In genomic region chr9:37402501-37402900, GRCm38 (mm10) we compare ENCODE assay signal across 13 mouse cellular contexts. TPM values are rescaled to one million over a fixed set of nuclear protein-coding genes. Genes with fewer than 3 reads are reported as not detected.
A peak's percentile ranks its signal among the peaks of the same experiment; 100 is the strongest.
DNase-seq lines count a peak whose midpoint lies in the region; ATAC-seq and TF ChIP-seq lines count a peak whose summit lies in the region.
"Had no signal": no experiment of that assay in that cellular context is flagged by ENCODE, and none has a peak within 500 bp of the region (broad histone marks: within the 10 kb centered on the region; RNA-seq: fewer than 3 reads in every experiment).

No protein-coding gene starts in this region.

- no peak overlapping the region for H3K9ac ChIP-seq in hindbrain, embryonic 13.5 days
- no peak overlapping the region for H3K9ac ChIP-seq in midbrain, embryonic 13.5 days (replicated peaks)
- H3K9ac ChIP-seq in hindbrain, embryonic 16.5 days (ENCODE audit: low read depth, low read length) = no peak overlapping the region
- H3K9ac ChIP-seq: neural tube, embryonic 12.5 days had no signal

- H3K4me2 ChIP-seq in hindbrain, embryonic 13.5 days = no peak overlapping the region
- H3K4me2 ChIP-seq in midbrain, embryonic 13.5 days (replicated peaks) = no peak overlapping the region
- no peak overlapping the region for H3K4me2 ChIP-seq in hindbrain, embryonic 16.5 days (ENCODE audit: low read length)
- H3K4me2 ChIP-seq: neural tube, embryonic 12.5 days had no signal

- 0 out of 2 replicates have a peak overlapping the region, but pooled peaks have one; percentile 5 for H3K4me3 ChIP-seq in hindbrain, embryonic 10.5 days
- H3K4me3 ChIP-seq in hindbrain, embryonic 13.5 days = no peak overlapping the region
- H3K4me3 ChIP-seq in midbrain, embryonic 10.5 days = peak overlapping the region; percentile 9
- H3K4me3 ChIP-seq in midbrain, embryonic 13.5 days (replicated peaks) = no peak overlapping the region
- H3K4me3 ChIP-seq in hindbrain, embryonic 16.5 days (ENCODE audit: low read length) = peak overlapping the region; percentile 7; the same call in 1 of the 2 replicates
- H3K4me3 ChIP-seq in small intestine, adult 2 months (ENCODE audit: low read depth, low read length) = peak overlapping the region; percentile 48
- H3K4me3 ChIP-seq: erythroblast, embryonic 14.5 days; neural tube, embryonic 12.5 days had no signal

- H3K9me3 ChIP-seq in hindbrain, embryonic 10.5 days = no peaks in the 10 kb centered on the region
- no peaks in the 10 kb centered on the region for H3K9me3 ChIP-seq in hindbrain, embryonic 13.5 days
- H3K9me3 ChIP-seq in midbrain, embryonic 10.5 days (replicated peaks) = no peaks in the 10 kb centered on the region
- H3K9me3 ChIP-seq in midbrain, embryonic 13.5 days = no peaks in the 10 kb centered on the region
- H3K9me3 ChIP-seq in hindbrain, embryonic 16.5 days (ENCODE audit: control insufficient read depth, low read length) = no peaks in the 10 kb centered on the region
- H3K9me3 ChIP-seq: neural tube, embryonic 12.5 days had no signal

- DNase-seq in hindbrain, embryonic 10.5 days (ENCODE audit: low spot score) = no peak
- DNase-seq in midbrain, embryonic 10.5 days (ENCODE audit: low spot score) = no peak
- no peak for DNase-seq in cerebellum, adult 11-12 months
- no peak for DNase-seq in urinary bladder, postnatal 4 days (ENCODE audit: low spot score in 2 of 2)
- DNase-seq: cerebellum, adult 11 months; layer of hippocampus, adult 9-11 months; spleen, adult 18-20 months had no signal

- no peak for TF ChIP-seq POLR2A in small intestine, adult 2 months (IDR thresholded peaks at IDR 0.05; ENCODE audit: low read depth, low read length)

- no peaks in the 10 kb centered on the region for H3K36me3 ChIP-seq in hindbrain, embryonic 10.5 days
- H3K36me3 ChIP-seq in hindbrain, embryonic 13.5 days = no peaks in the 10 kb centered on the region
- H3K36me3 ChIP-seq in midbrain, embryonic 10.5 days = no peaks in the 10 kb centered on the region
- H3K36me3 ChIP-seq in midbrain, embryonic 13.5 days = no peaks in the 10 kb centered on the region
- no peaks in the 10 kb centered on the region for H3K36me3 ChIP-seq in hindbrain, embryonic 16.5 days (ENCODE audit: control insufficient read depth, insufficient read depth, low read length)
- no peaks in the 10 kb centered on the region for H3K36me3 ChIP-seq in small intestine, adult 2 months (ENCODE audit: control insufficient read depth, insufficient read depth, low read length)
- H3K36me3 ChIP-seq: neural tube, embryonic 12.5 days had no signal

- TF ChIP-seq CTCF in small intestine, adult 2 months (IDR thresholded peaks at IDR 0.05; ENCODE audit: extremely low read depth, insufficient read length, insufficient replicate concordance, low read depth, low read length) = no peak

- ATAC-seq in hindbrain, embryonic 13.5 days (ENCODE audit: low FRiP score) = no peak
- no peak for ATAC-seq in midbrain, embryonic 13.5 days
- ATAC-seq in hindbrain, embryonic 16.5 days = no peak

- H3K4me1 ChIP-seq in hindbrain, embryonic 10.5 days (replicated peaks) = peaks cover 4% of the 10 kb centered on the region; the same call in 1 of the 2 replicates
- peaks cover under 1% of the 10 kb centered on the region; the same call in 1 of the 2 replicates for H3K4me1 ChIP-seq in hindbrain, embryonic 13.5 days (replicated peaks)
- H3K4me1 ChIP-seq in midbrain, embryonic 10.5 days = peaks cover 11% of the 10 kb centered on the region
- H3K4me1 ChIP-seq in midbrain, embryonic 13.5 days (replicated peaks) = peaks cover under 1% of the 10 kb centered on the region; the same call in 1 of the 2 replicates
- no peaks in the 10 kb centered on the region for H3K4me1 ChIP-seq in hindbrain, embryonic 16.5 days (ENCODE audit: control insufficient read depth, insufficient read depth, low read depth, low read length)
- H3K4me1 ChIP-seq in small intestine, adult 2 months (ENCODE audit: control insufficient read depth, insufficient read depth, insufficient read length, low read length) = no peaks in the 10 kb centered on the region
- H3K4me1 ChIP-seq: neural tube, embryonic 12.5 days had no signal

- peaks cover 32% of the 10 kb centered on the region for H3K27me3 ChIP-seq in hindbrain, embryonic 10.5 days (ENCODE audit: insufficient read depth, poor library complexity, severe bottlenecking)
- H3K27me3 ChIP-seq in hindbrain, embryonic 13.5 days = no peaks in the 10 kb centered on the region
- H3K27me3 ChIP-seq in midbrain, embryonic 10.5 days (ENCODE audit: low read depth, poor library complexity, severe bottlenecking) = peaks cover 27% of the 10 kb centered on the region
- peaks cover 9% of the 10 kb centered on the region for H3K27me3 ChIP-seq in midbrain, embryonic 13.5 days
- no peaks in the 10 kb centered on the region for H3K27me3 ChIP-seq in hindbrain, embryonic 16.5 days (replicated peaks; ENCODE audit: control insufficient read depth, insufficient read depth, low read length)
- H3K27me3 ChIP-seq in small intestine, adult 2 months (ENCODE audit: control insufficient read depth, insufficient read depth, low read length) = no peaks in the 10 kb centered on the region

- H3K27ac ChIP-seq in hindbrain, embryonic 10.5 days = peak overlapping the region; percentile 53; the same call in 1 of the 2 replicates
- no peak overlapping the region for H3K27ac ChIP-seq in hindbrain, embryonic 13.5 days
- no peak overlapping the region for H3K27ac ChIP-seq in midbrain, embryonic 10.5 days (replicated peaks)
- no peak overlapping the region for H3K27ac ChIP-seq in midbrain, embryonic 13.5 days
- no peak overlapping the region for H3K27ac ChIP-seq in hindbrain, embryonic 16.5 days (ENCODE audit: low read depth, low read length)
- H3K27ac ChIP-seq in small intestine, adult 2 months (ENCODE audit: insufficient read depth, low read depth, low read length) = 0 out of 2 replicates have a peak overlapping the region, but pooled peaks have one; percentile 33
- H3K27ac ChIP-seq: neural tube, embryonic 12.5 days had no signal

- 92% methylated on average over 7 of the region's 7 CpGs for WGBS in hindbrain, embryonic 10.5 days
- WGBS in hindbrain, embryonic 13.5 days = 87% methylated on average over 7 of the region's 7 CpGs
- WGBS in midbrain, embryonic 10.5 days = 92% methylated on average over 7 of the region's 7 CpGs
- WGBS in midbrain, embryonic 13.5 days = 93% methylated on average over 7 of the region's 7 CpGs
- 90% methylated on average over 7 of the region's 7 CpGs for WGBS in hindbrain, embryonic 16.5 days
- 83% methylated on average over 7 of the region's 7 CpGs for WGBS in small intestine, adult 2 months

RNA-seq across cellular contexts. Expression of gene Robo4, which starts 0.8 kb away (rescaled TPM):
- 6.6 and 7.7 TPM in 2 replicates for polyA plus RNA-seq in hindbrain, embryonic 10.5 days (2016; fragmentation: Nextera tagmentation; extraction: Ambion mirVana)
- polyA plus RNA-seq in hindbrain, embryonic 13.5 days (2015; fragmentation: Nextera tagmentation; extraction: Ambion mirVana) = 5.7 and 6.5 TPM in 2 replicates
- 5.6 and 6.0 TPM in 2 replicates for polyA plus RNA-seq in midbrain, embryonic 10.5 days (2016; fragmentation: Nextera tagmentation; extraction: Ambion mirVana)
- 4.0 and 4.9 TPM in 2 replicates for polyA plus RNA-seq in midbrain, embryonic 13.5 days (2015; fragmentation: Nextera tagmentation; extraction: Ambion mirVana)
- polyA plus RNA-seq in hindbrain, embryonic 16.5 days (2015; fragmentation: Nextera tagmentation; extraction: Ambion mirVana) = 5.5 and 8.6 TPM in 2 replicates
- 5.1 and 12.0 TPM in 2 replicates for polyA plus RNA-seq in small intestine, adult 2 months (2012; rRNA removed)

RNA-seq across cellular contexts. Expression of gene Robo3, which starts 30.5 kb away (rescaled TPM):
- polyA plus RNA-seq in hindbrain, embryonic 10.5 days (2016; fragmentation: Nextera tagmentation; extraction: Ambion mirVana) = 29.1 and 148 TPM in 2 replicates
- 64.6 and 91.3 TPM in 2 replicates for polyA plus RNA-seq in hindbrain, embryonic 13.5 days (2015; fragmentation: Nextera tagmentation; extraction: Ambion mirVana)
- polyA plus RNA-seq in midbrain, embryonic 10.5 days (2016; fragmentation: Nextera tagmentation; extraction: Ambion mirVana) = 13.1 and 36.6 TPM in 2 replicates
- 20.5 and 22.4 TPM in 2 replicates for polyA plus RNA-seq in midbrain, embryonic 13.5 days (2015; fragmentation: Nextera tagmentation; extraction: Ambion mirVana)
- polyA plus RNA-seq in hindbrain, embryonic 16.5 days (2015; fragmentation: Nextera tagmentation; extraction: Ambion mirVana) = 7.3 and 12.1 TPM in 2 replicates
- 0.96 and 1.9 TPM in 2 replicates for polyA plus RNA-seq in small intestine, adult 2 months (2012; rRNA removed)

RNA-seq across cellular contexts. Expression of gene Hepacam, which starts 35.4 kb away (rescaled TPM):
- 0.51 TPM in 1 of 2 replicates, not detected in the other for polyA plus RNA-seq in hindbrain, embryonic 10.5 days (2016; fragmentation: Nextera tagmentation; extraction: Ambion mirVana)
- 5.4 and 7.4 TPM in 2 replicates for polyA plus RNA-seq in hindbrain, embryonic 13.5 days (2015; fragmentation: Nextera tagmentation; extraction: Ambion mirVana)
- polyA plus RNA-seq in midbrain, embryonic 10.5 days (2016; fragmentation: Nextera tagmentation; extraction: Ambion mirVana) = 0.04 and 0.05 TPM in 2 replicates
- polyA plus RNA-seq in midbrain, embryonic 13.5 days (2015; fragmentation: Nextera tagmentation; extraction: Ambion mirVana) = 2.2 and 2.5 TPM in 2 replicates
- 42.0 and 46.2 TPM in 2 replicates for polyA plus RNA-seq in hindbrain, embryonic 16.5 days (2015; fragmentation: Nextera tagmentation; extraction: Ambion mirVana)
- polyA plus RNA-seq in small intestine, adult 2 months (2012; rRNA removed) = 0.11 and 0.32 TPM in 2 replicates
- polyA plus RNA-seq: erythroblast, embryonic 14.5 days had no signal

RNA-seq across cellular contexts. Expression of gene Ccdc15, which starts 54.3 kb away (rescaled TPM):
- 7.9 and 11.4 TPM in 2 replicates for polyA plus RNA-seq in hindbrain, embryonic 10.5 days (2016; fragmentation: Nextera tagmentation; extraction: Ambion mirVana)
- 8.0 TPM in 2 replicates for polyA plus RNA-seq in hindbrain, embryonic 13.5 days (2015; fragmentation: Nextera tagmentation; extraction: Ambion mirVana)
- polyA plus RNA-seq in midbrain, embryonic 10.5 days (2016; fragmentation: Nextera tagmentation; extraction: Ambion mirVana) = 11.7 and 13.1 TPM in 2 replicates
- polyA plus RNA-seq in midbrain, embryonic 13.5 days (2015; fragmentation: Nextera tagmentation; extraction: Ambion mirVana) = 10.8 and 10.9 TPM in 2 replicates
- 6.1 and 7.1 TPM in 2 replicates for polyA plus RNA-seq in hindbrain, embryonic 16.5 days (2015; fragmentation: Nextera tagmentation; extraction: Ambion mirVana)
- 0.37 and 0.66 TPM in 2 replicates for polyA plus RNA-seq in small intestine, adult 2 months (2012; rRNA removed)

Comparison
In these comparisons a context has a peak if more than half of its experiments do, and no peak if none do; other contexts are left out.
1. H3K27ac ChIP-seq: peak in hindbrain, embryonic 10.5 days (single experiment) and small intestine, adult 2 months (single experiment); none in hindbrain, embryonic 13.5 days (single experiment), midbrain, embryonic 10.5 days (single experiment), midbrain, embryonic 13.5 days (single experiment) and hindbrain, embryonic 16.5 days (single experiment).
2. H3K4me3 ChIP-seq: peak in hindbrain, embryonic 10.5 days (single experiment), midbrain, embryonic 10.5 days (single experiment), hindbrain, embryonic 16.5 days (single experiment) and small intestine, adult 2 months (single experiment); none in hindbrain, embryonic 13.5 days (single experiment) and midbrain, embryonic 13.5 days (single experiment).